Mouse (Mus musculus): ENCODE results near the gene Hyal2.

The Hyal2 gene

DNA sequence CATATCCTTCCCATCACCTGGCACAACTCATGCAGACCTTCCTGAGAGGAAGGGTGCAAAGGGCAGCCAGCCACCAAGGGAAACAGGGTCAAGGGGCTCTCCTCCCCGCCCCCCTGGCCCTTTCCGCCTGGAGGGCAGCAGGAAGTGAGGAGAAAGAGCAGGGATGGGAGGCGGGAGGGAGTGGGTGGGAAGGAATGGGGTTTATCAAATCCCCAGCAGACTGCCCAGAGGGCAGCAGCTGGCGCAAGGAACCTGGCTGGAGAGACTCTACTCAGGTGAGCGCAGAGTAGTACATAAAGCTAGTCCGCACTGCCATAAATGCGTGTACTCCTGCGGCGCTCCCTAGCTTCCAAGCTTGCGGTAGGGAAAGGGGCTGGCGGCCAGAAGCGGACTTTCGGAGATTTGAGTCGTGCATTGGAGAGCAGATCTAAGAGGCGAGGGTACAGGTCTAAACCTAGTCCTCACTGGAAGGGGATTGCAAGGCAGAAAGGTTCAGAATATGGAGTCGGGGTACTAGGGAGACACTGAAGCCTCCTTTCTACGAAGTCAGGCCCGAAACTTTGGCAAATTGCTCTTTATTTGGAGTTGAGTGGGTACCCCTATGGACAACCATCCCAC lies at the start of gene Hyal2:
TSS of gene Hyal2 (plus strand) at position 244 of the 618 bp plus-strand sequence.
- no peak for DNase-seq

DNA sequence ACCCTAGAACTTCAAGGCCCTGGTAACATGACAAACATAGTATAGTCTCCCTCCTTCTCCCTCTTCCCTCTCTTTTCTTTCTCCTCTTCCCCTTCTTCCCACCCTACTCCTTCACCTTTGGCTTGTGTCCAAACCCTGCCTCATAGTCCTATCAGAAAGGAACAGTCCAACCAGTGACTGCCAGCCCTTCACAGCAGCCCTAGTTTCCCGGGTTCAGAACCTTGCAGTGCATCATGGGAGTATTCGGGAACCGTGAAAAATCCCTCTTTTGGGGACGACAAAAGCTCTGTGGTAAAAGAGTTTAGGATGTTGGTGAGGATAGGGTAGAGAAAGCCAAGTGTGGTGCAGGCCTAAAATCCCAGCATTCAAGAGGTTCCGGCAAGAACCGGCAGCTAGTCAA lies 47.4 kb upstream of the Hyal2 start:
- no peak for DNase-seq

DNA sequence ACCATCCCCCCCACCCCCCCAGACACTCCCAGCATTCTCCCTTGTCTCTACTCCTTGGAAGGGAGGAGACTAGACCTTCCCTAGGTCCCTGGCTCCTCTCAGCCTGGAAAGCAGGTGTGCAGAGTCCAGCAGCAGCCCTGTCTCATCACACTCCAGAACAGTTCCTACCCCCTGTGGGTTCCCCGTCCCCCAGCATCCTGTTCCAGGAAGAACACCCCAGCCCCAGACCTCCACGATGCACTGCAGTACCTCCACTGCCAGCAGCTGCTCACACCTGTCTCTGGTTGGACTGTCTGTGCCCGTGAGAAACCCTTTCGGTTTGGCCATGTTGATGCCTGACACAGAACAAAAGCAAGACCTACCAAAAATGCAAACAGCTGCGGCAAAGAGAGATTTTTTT lies 46.6 kb upstream of the Hyal2 start:
- no peak for DNase-seq

DNA sequence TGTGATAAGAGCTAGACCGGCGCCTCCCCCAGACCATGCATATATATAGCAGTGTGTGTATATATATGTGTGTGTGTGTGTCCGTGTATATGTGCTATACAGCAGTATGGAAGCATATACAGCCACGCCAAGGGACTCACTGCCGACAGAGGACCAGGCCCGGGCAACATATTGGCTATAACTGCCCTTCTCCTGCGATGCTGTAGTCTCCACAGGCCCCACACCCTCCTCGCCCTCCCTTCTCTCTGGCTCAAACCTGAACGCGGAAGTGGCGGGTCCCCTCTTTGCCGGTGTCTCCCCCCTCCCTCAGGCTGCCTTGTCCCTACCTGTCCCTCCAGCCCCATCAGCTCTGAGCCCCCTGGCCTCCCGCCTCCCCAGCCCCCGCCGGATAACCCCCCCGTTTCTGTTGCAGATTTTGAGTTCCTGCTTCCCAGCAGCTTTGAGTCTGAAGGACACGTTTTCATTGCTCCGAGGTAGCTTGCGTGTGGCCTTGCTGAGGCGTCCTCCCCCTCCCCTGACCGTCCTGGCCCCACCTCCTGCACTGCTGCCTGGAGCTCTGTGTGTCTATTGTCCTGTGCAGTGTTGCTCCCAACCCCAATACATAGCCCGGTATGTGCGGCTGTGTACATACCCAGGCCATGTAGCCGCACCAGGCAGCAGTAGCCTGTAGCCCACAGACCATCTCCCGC lies 45.9 kb upstream of the Hyal2 start:
- DNase-seq: no peak

DNA sequence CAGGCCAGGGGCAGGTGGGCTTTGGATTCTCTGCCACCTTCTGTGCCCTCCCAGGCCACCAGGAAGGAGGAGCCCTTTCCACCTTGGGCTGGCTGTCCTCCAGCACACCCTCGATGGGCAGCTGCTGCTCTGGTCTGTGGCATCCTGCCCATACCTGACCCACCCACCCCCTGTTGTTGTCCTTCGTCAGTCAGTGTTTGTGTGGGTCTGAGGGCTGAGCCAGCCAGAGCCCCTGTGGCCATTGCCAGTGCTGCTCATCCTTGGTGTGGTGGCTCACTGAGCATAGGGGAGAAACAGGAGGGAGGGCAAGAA lies 45.4 kb upstream of the Hyal2 start:
- no peak for DNase-seq

DNA sequence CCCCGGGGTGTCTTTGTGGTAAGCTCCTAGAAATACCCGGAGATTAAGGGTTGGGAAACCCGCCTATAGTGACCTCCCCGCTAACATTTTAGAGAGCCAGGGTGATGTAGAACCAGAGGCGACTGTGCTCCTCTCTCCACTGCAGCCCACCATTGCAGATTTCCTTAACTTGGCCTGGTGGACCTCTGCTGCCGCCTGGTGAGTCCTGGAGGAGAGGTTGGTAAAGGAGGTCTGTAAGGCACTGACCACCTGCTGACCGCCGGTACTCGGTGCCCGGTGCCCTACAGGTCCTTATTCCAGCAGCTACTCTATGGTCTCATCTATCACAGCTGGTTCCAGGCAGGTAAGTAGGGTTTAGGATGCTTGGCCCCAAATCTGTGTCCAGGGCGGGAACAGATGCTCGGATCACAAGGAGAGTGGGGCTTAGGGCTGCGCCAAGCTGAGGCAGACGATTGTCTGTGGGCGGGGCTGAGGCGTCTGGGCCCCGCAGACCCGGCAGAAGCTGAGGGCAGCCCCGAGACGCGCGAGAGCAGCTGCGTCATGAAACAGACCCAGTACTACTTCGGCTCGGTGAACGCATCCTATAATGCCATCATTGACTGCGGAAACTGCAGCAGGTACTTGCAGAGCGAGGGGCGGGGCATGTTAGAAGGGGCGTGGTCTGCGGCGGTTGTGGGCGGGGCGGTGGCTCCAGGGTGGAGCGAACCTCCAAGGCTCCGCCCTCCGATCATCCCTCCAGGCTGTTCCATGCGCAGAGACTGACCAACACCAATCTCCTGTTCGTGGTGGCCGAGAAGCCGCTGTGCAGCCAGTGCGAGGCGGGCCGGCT lies 41.3 kb upstream of the Hyal2 start:
- peak; percentile 56 for DNase-seq

DNA sequence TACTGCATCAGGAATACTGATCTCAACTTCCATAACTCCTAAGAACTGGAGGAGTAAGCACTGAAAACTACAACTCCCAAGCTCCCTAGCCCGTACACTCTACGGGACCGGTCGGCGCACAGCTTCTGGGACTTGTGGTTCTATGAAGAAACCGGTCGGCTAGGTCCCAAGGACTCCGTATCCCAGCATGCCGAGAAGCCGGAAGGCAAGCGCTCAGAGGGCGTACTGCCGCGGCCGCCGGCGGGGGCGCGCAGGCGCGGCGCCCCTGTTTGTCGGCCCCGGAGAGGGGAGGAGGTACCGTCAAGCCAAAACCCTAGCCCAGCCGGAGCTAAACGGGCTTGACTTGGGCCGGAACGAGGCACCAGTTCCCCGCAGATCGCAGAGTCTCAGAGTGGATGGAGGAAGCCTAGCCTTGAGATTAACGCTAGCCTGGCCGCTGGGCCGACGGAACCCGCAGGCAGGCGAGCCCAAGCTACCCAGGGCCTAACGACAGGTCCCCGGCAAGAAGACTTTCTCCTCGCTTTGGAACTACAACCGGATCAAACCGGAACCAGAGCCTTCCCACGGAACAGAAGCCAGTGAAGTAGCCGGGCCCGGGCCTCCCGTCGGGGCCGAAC lies 33.8 kb upstream of the Hyal2 start, which contains the start of gene Tmem115:
TSS of gene Tmem115 (plus strand) at position 155 of the 617 bp plus-strand sequence.
- peak; percentile 96 for DNase-seq

DNA sequence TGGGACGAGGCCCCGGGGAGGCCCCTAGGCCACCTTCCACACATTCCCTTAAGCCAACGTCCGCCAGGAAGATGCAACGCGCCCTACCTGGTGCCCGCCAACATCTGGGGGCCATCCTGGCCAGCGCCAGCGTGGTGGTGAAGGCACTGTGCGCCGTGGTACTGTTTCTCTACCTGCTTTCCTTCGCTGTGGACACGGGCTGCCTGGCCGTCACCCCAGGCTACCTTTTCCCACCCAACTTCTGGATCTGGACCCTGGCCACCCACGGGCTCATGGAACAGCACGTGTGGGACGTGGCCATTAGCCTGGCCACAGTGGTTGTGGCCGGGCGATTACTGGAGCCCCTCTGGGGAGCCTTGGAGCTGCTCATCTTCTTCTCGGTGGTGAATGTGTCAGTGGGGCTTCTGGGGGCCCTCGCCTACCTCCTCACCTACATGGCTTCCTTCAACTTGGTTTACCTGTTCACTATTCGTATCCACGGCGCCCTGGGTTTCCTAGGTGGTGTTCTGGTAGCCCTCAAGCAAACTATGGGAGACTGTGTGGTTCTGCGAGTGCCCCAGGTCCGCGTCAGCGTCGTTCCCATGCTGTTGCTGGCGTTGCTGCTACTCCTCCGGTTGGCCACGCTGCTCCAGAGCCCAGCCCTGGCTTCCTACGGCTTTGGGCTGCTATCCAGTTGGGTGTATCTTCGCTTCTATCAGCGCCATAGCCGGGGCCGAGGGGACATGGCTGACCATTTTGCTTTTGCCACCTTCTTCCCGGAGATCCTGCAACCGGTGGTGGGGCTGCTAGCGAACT lies 33.1 kb upstream of the Hyal2 start:
- DNase-seq: peak; percentile 66

DNA sequence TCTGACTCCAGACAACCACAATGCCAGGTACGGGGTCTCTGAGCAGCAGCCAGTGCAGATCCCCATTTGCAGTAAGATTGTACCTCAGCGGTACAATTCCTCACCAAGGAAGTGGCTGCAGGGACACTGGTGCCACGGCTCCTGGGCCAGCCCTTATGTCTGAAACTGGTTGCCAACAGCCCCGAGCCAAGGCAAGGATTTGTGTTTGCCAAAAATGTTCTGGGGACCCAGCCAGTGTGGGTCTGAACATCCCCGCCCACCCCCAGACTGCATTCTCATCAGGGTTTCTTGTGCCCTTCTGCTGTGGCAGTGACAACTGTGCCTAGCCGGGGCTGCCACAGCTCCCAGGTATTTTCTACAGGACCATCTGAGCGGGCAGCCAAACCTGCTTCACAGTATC lies 29.5 kb upstream of the Hyal2 start:
- DNase-seq: peak; percentile 67

DNA sequence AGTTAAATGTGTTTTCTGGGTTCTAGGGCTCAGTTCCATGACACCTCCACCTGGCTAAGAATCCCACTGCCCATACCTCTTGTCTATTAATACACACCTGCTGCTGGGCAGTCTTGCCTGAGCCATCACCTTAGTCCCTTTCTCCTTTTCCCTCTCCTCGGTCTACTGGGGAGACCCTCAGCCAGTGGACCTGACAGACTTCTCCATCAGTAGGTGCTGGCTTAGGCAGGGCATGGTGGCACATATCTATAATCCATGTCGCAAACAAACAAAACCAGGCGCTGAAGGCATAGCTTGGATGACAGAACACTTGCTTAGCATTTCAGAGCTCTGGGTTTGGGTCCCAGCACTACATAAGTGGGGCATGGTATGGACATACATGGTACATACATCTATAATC lies 29.0 kb upstream of the Hyal2 start:
- no peak for DNase-seq

DNA sequence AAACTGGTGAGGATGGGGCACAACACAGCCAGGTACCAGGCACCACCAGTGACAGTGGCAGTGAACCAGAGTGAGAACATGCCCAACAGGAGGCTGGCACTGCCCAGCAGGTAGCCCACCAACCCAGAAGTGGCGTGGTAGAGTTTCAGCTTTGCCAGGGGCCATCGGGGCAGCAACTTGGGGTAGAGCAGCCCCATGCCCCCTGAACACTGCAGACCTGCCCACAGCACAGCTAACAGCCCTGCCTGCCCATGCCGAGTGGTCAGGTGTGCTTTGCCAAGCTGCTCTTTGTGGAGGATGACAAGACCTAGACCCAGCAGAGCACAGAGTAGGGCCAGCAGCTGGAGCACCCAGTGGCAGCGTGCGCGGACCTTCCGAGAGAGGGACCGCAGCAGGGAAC lies 27.8 kb upstream of the Hyal2 start:
- peak; percentile 62 for DNase-seq

DNA sequence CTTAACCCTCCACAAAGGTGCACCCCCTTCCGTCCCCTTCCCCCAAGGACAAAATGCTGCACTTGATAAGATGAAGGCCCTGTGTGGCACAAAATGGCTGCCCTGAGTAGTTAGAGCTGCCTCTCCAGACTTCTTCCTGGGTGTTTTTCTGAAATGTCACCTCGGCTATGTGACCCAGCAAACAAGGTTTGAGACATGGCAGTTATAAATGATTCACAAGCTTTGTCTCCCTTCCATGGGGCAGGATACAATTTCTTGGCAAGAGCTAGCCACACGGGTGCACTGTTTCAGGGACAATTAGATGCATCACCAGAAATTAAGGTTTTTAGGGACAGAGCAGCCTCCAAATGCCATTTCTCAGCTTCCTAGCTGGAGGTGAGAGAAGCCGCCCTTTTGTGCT lies 27.3 kb upstream of the Hyal2 start:
- peak; percentile 39 for DNase-seq

DNA sequence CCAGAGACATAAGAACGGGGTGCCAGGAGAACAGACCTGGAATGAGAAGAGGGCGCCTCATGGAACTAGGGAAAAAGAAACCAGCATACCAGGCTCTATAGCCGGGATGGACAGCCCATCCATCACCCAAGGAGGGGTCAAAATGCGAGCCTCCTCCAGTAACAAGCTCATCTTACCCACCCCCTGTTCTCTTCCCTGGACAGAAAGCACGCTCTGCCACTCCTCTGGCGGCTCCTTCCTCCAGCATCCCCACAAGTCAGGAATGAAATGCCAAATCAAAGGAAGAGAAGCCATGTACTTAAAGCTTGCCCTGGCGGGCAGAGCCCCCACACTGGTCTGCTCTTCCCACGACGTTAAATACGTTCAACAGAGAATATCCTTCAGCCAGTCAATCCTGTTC lies 26.7 kb upstream of the Hyal2 start:
- DNase-seq: no peak

DNA sequence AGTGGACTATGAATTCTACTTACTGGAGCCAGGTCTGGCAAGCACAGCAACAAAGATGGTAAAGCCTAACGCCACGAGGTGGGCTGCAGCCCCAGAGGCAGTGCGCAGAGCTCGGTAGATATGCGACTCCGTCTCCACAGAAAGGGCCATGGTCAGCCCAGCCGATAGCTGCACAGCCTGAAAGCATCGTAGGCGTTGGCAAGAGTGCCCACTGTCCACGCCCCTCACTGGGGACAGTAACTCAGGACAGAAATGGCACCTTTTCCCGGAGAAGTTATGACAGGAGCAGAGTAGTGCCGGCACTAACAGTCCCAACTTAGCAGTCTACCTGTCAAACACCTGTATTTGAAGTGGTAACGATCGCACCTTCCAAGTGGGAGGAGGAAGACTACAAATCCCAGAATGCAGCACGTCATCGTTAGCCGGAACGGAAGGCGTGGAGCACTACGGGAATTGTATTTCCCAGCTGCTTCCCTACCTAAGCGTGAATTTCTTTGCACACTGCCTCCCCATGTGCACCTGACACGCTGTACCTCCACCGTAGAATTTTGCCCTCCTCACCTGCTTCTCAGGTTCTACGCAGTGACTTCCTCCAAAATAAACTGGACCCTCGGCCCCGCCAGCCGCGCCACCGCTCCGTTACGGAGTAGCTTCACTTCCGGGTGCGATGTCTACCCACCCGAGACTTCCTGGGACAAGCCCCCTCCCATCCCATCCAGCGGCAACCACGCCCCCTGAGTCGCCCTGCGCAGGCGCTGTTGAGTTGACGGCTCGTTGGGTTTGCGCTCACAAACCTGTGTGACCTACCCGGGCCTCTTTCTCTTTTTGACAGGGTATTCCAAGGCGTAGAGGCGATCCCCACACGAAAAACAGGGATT lies 26.0 kb upstream of the Hyal2 start, which contains the start of the genes Cyb561d2 and Nprl2:
TSS of gene Cyb561d2 (minus strand) at position 720 of the 878 bp plus-strand sequence.
TSS of gene Nprl2 (plus strand) at position 753 of the 878 bp plus-strand sequence.
- DNase-seq: peak; percentile 93

DNA sequence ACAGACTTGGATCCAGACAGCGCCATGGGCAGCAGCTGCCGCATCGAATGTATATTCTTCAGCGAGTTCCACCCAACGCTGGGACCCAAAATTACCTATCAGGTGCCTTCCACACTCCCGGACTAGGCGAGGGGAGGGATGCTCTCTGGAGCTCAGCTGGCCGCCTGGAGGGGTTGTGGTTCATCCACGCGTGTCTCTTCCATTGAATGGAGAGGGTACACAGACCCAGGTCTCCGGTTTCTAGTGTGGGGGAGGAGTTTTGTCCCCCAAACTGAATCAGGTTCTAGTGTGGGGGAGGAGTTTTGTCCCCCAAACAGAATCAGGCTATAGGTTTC lies 25.4 kb upstream of the Hyal2 start:
- DNase-seq: no peak

DNA sequence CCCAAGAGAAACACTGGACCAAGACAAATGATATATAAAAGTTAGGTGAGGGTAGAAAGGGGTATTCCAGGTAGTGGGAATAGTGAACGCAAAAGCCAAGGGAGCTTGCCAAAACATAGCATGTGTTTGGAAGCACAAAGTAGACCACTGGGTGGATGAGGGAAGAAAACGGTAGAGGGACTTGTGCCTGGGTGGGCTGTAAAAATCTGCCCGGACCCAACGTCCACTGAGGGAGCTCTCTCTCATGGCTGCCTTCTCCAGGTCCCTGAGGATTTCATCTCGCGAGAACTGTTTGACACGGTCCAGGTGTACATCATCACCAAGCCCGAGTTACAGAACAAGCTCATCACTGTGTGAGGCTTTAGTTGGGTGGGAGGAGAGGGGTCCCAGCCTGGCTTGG lies 25.0 kb upstream of the Hyal2 start:
- DNase-seq: peak; percentile 66

DNA sequence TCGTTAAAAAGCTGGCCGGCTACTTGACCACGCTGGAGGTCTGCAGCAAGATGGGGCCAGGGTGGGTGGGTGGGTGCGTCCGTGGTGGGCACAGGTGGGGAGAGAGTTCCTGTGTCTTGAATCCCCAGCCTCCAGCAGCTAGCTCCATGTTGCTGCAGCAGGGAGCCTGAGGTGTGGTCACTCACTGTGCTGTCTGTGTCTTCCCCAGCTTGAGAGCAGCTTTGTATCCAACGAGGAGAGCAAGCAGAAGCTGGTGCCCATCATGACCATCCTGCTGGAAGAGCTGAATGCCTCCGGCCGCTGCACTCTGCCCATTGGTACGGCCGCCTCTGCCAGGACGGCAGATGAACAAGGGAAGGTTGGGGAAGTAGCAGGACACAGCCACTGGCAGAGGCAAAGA lies 24.4 kb upstream of the Hyal2 start:
- peak; percentile 53 for DNase-seq

DNA sequence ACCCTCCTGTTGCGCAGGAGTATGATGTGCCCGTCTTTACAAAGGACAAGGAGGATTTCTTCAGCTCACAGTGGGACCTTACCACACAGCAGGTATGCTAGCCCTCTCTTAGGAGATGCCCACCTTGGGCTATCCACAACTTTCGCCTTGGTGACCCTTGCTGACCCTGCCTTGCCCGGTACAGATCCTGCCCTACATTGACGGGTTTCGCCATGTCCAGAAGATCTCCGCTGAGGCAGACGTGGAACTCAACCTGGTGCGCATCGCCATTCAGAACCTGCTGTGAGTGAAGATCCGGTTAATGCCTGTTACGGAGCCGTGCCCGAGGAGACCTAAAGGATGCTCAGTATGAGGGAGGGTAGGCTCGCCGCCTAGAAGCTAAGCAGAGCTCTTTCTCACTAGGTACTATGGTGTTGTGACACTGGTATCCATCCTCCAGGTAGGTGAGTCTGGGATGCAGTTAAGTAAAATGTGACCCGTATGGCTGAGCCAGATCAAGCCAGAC lies 23.5 kb upstream of the Hyal2 start:
- no peak for DNase-seq

DNA sequence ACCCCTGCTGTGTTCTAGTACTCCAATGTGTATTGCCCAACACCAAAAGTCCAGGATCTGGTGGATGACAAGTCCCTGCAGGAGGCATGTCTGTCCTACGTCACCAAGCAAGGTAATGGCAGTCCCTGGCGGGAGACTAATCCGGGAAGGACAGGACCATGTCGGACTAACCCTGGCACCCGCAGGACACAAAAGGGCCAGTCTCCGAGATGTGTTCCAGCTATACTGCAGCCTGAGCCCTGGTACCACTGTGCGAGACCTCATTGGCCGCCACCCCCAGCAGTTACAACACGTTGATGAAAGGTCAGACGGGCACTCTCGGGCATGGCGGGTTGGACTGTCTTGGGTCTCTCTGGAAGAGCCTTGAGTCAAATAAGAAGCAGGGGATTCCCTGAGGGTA lies 23.0 kb upstream of the Hyal2 start:
- no peak for DNase-seq

DNA sequence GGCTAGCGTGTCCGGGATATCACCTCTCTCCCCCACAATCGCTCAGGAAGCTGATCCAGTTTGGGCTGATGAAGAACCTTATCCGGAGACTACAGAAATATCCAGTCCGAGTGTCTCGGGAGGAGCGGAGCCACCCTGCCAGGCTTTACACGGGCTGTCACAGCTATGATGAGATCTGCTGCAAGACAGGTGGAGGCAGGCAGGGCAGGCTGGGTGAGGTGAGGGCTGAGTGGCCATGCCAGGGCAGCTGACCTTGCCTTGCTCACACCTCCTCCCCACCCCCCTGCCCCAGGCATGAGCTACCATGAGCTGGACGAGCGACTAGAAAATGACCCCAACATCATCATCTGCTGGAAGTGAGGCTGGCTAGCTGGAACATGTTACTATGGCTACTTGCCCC lies 22.5 kb upstream of the Hyal2 start:
- DNase-seq: no peak

DNA sequence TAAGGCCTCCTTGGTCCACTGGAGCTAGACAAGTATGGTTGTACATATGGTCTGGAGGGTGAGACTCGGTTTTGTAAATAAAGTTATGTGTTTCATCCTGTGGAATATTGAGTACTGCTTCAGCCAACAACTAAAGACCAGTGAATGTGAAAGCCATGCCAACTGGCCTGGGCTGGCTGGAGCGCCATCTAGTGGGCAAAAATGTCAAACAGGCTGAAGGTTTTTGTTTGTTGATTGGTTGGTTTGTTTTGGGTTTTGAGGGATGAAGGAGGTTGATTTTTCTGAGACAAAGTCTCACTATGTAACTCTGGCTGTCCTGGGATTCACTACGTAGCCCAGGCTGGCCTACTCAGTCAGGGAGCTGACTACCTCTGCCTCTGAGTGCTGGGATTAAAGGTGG lies 22.1 kb upstream of the Hyal2 start:
- no peak for DNase-seq

DNA sequence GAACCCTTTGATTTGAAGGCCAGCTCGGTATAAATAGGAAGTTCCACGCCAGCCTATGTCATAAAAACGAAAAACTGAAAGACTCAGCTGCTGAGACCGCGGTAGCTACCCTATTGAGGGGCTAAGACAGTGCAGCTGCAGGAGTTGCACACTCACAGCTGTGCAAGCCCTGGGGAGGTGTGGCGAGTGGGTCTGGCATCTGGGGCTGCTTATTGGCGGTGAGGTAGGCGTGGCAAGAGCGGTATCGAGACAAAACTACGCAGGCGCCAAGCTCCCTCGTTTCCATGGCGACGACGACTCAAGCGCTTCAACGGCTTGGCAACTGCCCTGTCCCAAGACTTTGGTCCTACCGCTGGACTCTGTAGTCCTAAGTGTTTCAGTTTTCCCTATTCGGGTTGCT lies 20.7 kb upstream of the Hyal2 start, which contains the start of gene Zmynd10:
TSS of gene Zmynd10 (plus strand) at position 273 of the 400 bp plus-strand sequence.
- DNase-seq: no peak

Data from cerebellum, adult 11-12 months (tissue).